Mouse (Mus musculus) frontal cortex, postnatal 36 days (tissue): ENCODE measurements around the gene Vkorc1.

Experiments
- DNase-seq, 2 experiments: peaks; one replicate each; pipeline ENCODE4 v3.0.0; 2022; ENCODE audit warnings: low spot score in 2 of 2

The Vkorc1 gene

DNA sequence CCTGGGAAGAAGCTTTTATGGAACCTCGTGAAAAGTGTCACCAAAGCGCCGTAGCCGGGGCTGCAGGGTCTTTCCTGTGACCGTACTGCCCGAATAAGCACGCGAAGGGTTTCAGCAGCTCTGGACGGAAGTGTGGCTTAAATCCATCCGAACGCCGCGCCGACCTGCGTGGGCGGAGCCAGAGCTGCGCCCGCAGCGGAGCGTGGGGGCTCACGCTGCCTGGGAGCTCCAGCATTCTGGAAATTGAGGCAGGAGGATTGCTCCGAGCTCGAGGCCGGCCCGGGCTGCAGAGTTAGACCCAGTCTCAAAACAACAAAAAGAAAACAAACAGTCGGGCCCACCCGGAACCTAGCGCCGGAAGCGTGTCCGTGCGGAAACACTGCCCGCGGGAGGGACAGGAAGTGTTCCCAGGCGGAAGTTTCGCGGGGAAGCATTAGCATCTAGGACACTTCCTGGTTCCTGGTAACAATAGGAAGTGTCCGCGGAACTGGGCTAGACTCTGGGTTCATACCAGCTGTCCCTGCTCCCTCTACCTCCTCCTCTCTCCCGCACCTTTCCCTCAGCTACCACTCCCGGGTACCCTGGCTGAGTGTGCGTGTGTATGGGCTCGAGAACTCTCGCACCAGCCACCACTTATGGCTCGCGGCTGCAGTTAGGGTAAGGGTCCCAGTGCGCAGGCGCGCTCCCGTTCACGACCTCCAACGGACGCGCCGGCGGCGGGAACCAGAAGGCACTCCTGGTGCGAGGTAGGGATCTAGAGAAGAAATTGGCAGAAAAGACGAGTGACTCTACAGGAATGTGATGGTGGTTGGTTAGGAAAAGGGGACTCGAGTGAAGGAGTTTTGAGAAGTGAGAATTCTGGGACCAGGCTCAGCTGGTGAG lies 18.7 kb downstream of the Vkorc1 start, which contains the start of gene Zfp668:
Gene Zfp668 (minus strand): TSS at position 362 of the 882 bp plus-strand sequence.
- peak; percentile 90 to 91 for DNase-seq

DNA sequence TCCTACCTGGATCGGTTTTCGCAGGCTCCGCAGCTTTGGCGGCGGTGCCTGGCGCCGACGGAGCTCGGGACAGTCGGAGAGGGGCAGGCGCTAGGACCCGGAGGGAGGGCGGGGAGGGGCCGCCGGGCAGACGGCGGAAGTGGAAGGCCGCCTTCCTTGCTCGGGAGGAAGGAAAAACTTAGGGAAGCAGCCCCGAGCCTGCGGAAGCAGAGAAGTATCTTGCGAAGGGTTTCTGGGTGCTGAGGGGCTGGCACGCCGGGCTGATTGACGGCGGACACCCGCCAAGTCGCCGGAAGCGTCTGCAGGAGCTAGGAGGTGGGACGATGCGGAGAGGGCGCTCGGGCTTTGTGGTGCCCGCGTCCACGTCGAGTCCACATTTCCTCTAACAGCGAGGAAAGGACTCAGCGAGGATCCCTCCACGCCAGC lies 19.4 kb downstream of the Vkorc1 start, which contains the start of gene Zfp646:
Gene Zfp646 (plus strand): TSS at position 181 of the 426 bp plus-strand sequence.
- DNase-seq: peak in 1 of 2 experiments; percentile 75

DNA sequence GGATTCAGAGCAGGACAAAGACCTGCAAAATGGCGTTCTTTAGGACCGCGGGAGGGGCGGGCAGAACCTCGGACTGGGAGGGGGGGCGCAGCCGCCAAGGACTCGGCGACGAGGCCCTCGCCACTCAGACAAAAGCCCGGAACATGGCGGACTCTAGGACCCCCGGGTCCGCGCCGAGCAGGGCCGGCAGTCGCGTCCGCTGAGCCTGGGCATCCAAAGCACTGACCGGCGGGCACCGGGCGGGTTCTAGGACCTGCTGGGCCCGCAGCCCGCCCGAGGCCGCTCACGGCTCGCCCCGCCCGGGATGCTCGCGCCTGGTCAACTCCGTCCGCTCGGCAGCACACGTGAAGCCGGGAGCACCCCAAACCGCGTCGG lies 19.8 kb downstream of the Vkorc1 start:
- DNase-seq: peak; percentile 93 to 95

DNA sequence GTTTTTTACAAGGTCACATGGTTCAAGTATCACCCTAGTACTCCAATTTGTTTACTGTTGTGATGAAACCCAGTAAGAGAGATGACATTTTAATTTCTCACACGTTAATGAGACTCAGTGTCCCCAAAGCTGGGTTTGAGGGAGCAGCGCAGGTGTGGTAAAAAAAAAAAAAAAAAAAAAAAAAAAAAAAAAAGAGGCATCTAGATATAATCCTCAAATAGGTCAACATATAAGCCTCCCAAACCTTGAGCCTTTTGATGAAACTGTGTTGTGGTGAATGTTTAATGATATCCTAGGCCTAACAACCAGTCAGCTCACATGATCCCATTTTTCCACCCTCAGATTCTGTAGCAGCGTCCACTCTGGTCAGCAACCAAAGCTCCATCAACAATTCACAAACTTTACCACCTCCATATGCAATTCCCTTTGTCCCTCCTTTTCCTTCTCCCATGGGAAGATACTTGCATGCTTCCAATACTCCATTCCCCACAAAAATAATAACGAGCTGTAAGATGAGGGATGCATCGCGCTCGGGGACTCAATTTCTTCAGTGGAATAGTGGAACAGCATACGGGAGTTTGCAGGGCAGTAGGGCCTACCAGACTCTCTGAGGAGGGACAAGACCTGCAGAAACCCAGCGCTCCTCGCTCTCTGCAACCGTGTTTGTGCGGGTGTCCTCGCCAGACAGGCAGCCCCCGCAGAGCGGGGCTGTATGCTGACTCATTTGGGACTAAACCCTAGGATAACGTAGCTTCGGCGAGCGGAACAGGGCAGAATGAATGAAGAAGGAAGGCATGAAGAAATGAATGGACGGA lies 20.4 kb downstream of the Vkorc1 start:
- no peak for DNase-seq

DNA sequence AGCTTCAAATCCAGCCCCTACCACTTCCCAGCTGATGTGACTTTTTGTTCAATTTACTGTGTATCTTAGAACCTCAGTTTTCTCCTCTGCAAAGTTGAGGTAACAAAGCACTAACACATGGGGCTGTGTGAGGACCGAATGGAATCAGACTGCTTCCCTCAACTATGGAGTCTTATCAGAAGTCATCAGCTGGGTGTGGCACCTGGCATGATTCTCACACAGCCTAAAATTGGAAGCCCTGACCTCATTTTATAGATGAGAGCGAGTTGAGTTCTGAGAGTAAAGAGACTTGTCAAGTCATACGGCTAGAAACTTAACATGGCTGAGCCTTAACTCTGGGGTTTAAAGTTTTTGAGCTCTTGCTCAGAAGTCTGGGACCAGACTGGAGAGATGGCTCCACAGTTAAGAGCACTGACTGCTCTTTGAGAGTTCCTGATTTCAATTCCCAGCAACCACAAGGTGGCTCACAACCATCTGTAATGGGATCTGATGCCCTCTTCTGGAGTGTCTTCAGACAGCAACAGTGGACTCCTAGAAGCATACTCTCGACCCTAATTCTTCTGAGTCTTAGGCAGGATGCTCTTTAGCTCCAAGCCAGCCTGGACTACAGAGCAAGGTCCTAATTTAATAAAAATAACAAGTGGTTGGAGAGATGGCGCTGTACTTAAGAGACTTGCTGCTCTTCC lies 25.1 kb downstream of the Vkorc1 start:
- no peak for DNase-seq

DNA sequence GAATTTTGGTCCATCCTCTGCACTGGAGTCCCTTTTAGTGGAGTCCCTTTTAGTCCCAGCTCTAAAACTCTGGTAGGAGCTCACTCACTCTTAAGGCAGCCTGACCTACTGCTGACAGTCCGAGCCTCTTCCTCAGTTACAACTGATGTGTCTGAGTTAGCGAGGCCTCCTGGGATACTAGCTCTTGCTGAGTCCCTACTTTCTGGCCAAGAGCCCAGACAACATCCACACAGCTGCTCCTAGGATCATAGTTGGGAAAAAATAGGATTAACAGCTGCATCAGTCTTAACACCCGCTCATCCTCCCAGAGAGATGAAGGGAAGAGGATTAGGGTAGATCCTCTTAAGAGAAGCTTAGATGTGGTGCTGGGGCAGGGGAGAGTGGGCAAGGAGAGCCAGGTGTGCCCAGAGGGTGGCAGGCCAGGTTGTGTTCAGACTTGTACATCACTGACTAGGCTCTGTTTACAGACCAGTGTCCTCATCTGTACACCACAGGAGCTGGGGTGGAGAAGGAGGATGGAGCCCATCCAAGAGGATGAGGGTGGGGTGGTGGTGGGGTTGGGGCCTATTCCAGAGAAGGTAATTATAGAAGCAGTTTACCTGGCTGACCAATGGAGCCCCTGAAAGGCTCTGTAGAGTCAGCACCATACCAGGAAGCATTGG lies 26.1 kb downstream of the Vkorc1 start:
- DNase-seq: peak; percentile 22 to 59

DNA sequence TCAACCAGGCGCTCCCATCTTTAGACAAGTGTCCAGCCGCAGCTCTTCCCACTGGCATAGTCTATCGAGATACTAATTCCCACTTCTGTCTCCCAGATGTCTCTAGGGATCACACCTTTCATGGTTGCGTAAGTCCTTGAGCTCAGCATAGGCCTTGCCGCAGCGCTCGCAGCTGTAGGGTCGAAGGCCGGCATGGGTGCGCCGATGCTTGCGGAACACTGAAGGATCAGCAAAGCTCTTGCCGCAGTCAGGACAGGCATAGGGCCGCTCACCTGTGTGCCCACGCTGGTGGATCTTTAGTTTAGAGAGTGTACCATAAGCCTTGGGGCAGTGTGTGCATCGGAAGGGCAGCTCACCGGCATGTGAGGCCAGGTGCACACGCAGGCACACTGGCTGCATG lies 27.8 kb downstream of the Vkorc1 start:
- no peak for DNase-seq

DNA sequence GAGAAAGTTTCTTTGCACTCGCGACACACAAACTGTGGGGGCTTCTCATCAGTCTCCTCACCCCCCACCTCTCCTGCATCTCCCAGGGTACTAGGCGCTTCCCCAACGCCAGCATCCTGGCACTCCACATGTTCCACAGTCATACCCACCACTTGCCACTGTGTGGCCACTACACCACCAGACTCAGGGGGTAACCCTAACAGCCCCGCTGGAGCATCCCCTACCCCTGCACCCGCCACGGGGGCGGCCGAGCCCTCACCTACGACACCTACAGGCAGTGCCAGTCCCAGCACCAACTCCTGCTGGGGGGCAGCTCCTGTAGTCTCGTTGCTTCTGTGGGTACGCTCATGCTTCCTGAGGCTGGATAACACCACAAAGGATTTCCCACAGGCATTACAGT lies 29.0 kb downstream of the Vkorc1 start:
- no peak for DNase-seq

DNA sequence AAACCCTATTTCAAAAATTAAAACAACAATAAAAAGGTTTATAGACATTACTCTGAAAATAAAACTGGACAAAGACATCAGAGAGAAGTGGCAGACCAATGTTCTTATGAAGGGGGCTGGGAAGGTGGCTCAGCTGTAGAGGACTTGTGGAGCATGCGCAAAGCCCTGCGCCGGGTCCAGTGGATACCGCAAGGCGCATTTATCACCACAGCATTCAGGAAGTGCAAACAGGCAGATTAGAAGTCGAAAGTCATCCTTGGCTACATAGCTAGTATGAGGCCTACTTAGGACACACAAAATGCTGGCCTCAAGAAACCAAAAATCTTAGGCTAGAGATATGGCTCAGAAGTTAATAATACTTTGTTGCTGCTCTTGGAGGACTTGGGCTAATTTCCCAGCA lies 37.2 kb downstream of the Vkorc1 start:
- DNase-seq: no peak

DNA sequence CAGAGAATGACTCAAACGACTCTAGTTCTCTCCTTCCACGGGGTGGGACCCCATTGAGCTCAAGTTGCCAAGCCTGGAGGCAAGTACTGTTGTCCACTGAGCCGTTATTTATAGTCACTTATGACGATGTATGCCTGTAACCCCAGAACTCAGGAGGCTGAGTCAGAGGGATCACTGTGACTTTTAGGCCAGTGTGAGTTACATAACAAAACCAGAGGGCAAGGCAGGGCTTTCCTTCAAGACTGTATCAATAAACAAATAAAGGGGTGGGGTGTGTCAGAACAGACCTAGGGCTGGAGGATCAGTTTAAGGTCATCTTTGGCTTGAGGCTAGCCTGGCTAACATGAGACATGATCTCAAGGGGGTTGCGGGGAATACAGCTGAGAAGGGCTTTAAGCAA lies 44.5 kb downstream of the Vkorc1 start:
- no peak for DNase-seq

DNA sequence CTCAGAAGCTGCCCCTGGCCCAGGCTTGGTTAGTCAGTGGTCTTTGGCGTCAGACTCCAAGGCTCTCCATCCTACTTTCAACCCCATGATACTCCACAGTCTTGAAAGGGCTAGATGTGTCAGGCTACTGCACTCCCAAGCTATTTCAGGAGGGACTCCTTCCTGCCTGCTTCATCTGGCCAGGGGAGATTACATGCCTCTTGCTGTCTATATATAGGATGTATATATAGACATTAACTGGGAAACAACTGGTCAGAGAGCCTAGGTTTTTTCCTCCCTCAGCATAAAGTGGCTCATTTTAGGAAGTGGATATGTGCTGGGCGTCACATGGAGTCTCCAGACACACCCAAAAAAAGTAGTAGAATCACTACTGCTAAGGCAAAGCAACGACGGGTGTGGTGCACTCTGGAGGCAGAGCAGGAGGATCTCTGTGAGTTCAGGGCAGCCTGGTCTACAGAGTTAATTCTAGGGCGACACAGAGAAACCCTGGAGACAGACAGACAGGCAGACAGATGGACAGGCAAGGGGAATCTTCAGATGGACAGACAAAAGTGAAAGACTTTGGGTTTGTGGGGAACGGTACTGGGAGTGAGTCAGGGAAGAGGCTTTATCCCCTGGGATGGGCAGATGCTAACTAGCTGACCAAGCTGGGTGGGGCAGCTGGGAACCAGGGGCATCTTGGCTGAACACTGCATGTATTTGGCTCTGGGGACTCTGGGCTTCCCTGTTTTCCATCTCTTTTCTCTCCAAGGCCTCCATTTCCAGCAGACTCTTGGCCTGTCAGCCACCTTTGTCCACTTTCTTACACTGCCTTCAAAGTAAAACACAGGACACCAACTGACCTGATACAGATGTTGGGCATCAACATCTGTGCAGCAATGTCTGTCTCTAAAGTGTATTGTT lies 45.2 kb downstream of the Vkorc1 start:
- no peak for DNase-seq
